Mouse (Mus musculus) embryo, embryonic 11.5 days (tissue): ENCODE measurements around the gene Alg1.

Experiments used
- DNase-seq: peaks from one replicate; pipeline ENCODE4 v3.0.0-alpha.2; 2012; ENCODE audit warnings: low read depth, low spot score

The Alg1 gene

DNA sequence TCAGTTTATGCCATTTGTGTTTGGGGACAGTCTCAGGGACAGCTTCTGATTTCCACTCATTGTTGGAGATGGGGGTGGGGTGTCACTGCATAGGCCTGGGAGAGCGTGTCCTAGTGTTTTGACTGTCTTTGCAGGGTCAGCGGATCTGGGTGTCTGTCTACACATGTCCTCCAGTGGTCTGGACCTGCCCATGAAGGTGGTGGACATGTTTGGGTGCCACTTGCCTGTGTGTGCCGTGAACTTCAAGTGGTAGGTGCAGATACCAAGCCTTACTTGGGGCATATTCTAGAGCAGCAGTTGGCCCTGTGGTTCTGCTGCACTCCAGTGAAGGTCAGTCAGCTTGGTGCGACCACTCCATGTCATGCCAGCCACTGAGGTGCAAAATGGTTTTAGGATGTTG is 8.9 kb downstream of the Alg1 start:
- DNase-seq: no peak

- DNase-seq: no peak
Measured at GRCm38 (mm10) chr16:5242882-5243281, 9.5 kb downstream of the Alg1 start.

GRCm38 (mm10) chr16:5244411-5244810 is 11.0 kb downstream of the Alg1 start:
- DNase-seq: no peak

- no peak for DNase-seq
Measured at GRCm38 (mm10) chr16:5250891-5251290, 17.5 kb downstream of the Alg1 start.

DNA sequence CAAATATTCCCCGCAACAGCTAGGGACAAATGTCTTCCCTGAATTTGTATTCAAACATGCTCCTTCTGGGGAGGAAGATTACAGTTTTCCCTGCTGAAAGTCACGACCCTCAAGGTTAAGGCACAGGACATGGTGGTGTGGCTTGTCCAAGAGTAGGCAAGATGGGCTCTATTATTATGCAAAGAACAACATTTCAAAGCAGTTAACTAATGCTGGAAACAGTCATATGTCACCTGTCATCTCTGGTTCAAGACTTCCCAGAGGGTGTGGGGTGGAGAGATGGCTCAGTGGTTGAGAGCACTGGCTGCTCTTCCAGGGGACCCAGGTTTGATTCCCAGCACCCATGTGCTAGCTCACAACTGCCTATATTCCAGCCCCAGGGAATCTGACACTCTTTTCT is 18.8 kb downstream of the Alg1 start:
- DNase-seq: no peak

GRCm38 (mm10) chr16:5254346-5255025 is 21.1 kb downstream of the Alg1 start:
- peak; percentile 61 for DNase-seq

DNA sequence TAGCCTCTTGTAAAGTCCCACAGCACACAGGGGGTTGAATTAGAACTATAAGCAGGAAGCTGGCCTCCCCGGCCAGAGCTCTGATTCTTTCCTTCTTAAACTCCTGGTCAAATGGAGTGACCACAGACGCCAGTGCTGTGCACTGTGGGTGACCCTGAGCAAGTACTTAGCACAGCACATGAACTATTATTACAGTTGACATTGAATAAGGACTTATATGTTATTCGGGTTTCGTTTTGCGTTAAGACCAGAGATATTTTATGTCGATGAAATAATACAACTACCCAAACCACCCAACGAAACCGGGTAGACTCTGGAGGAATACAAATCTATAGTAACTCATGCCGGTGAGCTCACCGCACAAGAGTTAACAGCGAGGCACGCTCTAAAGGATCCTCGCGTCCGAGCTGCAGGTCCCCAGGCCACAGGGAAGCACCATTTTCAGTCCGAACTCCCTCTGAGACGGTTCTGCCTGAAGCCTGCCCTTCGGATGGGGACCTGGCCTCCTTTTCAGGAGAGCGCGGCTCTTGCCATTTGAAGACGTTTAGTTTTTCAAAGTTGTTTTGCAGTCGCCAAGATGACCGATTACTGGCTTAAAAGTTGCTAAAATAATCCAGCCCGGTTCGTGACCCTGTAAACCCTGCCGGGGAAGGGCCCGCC is 21.8 kb downstream of the Alg1 start:
- no peak for DNase-seq

DNA sequence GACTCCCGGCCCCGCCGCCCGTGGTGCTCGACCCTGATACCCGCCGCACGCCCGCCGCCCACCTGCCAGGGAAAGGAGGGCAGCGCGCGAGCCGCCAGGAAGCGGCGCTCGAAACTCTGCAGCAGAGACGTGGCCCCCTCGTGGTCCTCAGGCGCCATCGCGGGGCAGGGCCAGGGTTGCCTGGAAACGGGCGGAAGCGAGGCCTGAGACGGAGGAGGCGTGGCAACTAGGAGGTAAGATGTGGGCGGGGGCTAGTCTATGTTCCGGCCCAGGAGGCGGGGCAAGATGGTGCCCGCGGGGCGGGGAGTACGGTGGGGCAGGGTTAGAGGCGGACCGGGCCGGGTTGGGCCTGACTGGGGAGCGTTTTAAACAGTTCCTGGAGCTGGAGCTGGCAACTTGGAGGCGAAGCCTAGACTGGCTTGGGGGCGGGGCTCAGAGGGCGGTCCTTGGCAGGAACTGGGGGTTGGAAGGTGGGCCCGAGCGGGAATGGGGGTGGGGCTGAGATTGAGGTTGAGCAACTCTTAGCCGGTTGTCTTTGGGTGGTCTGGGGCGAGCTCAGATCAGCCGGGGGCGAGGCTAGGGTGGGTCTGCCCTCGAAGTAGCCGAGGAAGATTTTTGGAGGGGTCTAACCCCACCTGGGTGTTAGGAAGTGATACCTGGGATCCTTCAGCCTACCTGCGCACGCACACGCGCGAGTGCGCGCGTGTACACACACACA is 22.5 kb downstream of the Alg1 start, which contains the start of gene Eef2kmt:
Gene Eef2kmt (minus strand): TSS at position 205 of the 718 bp plus-strand sequence.
- peak; percentile 98 for DNase-seq

GRCm38 (mm10) chr16:5263156-5263555 is 29.7 kb downstream of the Alg1 start:
- DNase-seq: no peak

GRCm38 (mm10) chr16:5263926-5264325 is 30.5 kb downstream of the Alg1 start:
- DNase-seq: no peak

DNA sequence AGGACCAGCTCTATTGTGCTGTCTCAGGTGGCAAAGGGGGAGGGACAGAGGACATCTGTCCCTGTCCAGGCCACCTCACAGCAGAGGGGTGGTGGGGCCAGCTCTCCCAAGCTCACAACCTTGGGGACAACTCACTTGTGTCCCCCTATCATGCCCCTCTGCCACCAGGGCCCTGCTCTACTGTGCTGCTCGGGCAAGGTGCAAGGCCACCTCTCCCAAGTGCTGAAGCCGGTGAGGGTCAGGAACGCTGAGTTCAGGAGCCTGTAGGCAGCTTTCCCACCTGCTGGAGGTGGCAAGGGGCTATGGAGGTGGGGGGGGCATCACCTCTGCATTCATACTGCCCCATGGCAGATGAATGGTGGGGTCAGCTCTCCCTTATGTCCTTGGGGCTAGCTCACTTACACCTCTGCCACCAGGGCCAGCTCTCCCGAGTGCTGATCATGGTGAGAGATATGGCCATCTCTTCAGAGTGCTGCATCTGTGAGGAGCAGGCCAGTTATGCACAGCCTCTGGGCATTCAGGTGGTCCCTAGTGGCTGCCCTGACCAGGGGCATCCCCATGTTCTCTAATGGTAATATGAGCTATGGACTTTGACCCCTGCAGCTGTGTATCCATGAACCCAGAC is 38.1 kb downstream of the Alg1 start:
- no peak for DNase-seq

DNA sequence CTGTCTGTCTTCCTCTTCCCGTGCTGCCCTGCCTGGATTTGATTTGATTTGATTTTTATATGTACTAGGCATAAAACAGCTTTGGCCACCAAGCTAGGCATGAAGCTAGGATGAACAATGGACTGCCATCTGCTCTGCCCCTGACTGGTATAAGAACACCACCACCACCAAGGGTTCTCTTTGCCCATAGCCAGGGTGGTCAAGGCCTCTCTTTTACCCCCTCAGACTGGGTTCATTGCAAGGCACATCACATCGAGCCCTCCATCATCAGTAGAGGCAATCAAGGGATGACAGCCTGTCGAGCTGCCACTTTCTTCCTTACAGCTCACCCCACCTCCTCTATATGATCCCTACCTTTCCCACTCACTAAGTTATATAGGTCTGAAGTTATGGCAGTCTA is 39.0 kb downstream of the Alg1 start:
- no peak for DNase-seq

DNA sequence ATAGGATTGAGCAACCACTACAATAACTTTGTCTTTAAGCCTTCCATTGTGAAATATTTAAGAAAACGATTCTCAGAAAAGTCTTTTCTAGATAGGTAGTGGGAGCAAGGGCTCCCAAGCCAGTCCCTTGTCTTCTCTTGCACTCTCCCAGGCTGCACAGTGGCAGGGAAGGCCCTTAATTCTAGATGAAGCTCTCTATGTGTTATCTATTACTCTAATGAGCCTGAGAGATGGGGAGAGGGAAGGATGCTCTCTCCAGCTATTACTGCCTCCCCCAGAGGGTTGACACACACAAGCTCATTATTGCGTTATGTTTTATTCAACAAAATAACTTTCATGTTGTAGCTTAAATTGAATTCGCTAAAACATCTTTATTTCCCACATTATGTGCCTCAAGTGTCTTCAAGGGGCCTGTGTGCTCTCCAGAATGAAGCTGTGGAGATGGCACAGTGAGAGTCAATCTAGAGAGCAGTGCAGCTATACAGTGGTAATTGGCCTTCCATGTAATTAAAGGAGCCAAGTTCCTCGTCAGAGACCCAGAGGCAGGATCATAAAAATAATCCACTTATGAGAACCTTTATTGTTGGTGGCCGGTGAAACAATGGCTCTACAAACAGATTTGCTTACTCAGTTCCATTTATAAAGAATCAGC is 46.3 kb downstream of the Alg1 start:
- no peak for DNase-seq

- DNase-seq: no peak
Measured at GRCm38 (mm10) chr16:5282686-5283085, 49.3 kb downstream of the Alg1 start.

DNA sequence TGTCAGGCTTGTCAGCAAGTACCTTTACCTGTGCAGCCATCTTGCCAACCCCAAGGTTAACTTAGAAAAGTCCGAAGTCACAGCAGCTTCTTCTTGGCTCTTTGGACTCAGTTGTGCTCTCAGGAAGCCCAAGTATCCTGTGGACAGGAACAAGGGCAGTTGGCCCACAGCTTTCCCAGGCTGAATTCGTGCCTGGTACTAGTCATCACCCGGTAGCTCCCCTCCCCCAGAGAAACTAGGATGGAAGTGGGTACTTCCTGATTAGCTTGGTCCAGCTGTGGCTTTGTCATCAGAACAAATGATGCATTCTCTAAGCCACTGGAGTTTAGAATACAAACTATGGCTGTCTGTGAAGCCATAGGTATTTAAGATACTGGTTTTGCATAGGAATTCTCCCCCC is 52.0 kb downstream of the Alg1 start:
- DNase-seq: no peak
